Mouse (Mus musculus) liver, embryonic 15.5 days (tissue): ENCODE measurements around the gene Cux2. TPM values are rescaled to one million over a fixed set of nuclear protein-coding genes. Genes with fewer than 3 reads are reported as not detected.
A peak's percentile ranks its signal among the peaks of the same experiment; 100 is the strongest.

Experiments
- ATAC-seq: fragments of 200-750 bp; cut with Nextera tagmentation; 2 replicates; pipeline ENCODE4 v1.8.0; 2017; ENCODE audit warnings: moderate number of reproducible peaks, mild to moderate bottlenecking, moderate library complexity; ENCODE audit not compliant: insufficient read depth
- H3K27ac ChIP-seq: fragments of 300-500 bp; sonication (generic); replicated peaks from 2 replicates; pipeline ENCODE4 v1.5.1; 2015; ENCODE audit warnings: mild to moderate bottlenecking, inconsistent platforms
- H3K27me3 ChIP-seq: fragments of 300-500 bp; sonication (generic); 2 replicates; pipeline ENCODE4 v1.6.1; 2015; ENCODE audit warnings: mild to moderate bottlenecking, inconsistent platforms
- H3K36me3 ChIP-seq: fragments of 300-500 bp; sonication (generic); replicated peaks from 2 replicates; pipeline ENCODE4 v1.6.1; 2015; ENCODE audit warnings: moderate library complexity, mild to moderate bottlenecking, inconsistent platforms
- H3K4me1 ChIP-seq: fragments of 300-500 bp; sonication (generic); replicated peaks from 2 replicates; pipeline ENCODE4 v1.6.1; 2015; ENCODE audit warnings: inconsistent platforms
- H3K4me2 ChIP-seq: fragments of 300-500 bp; sonication (generic); 2 replicates; pipeline ENCODE4 v1.6.1; 2015; ENCODE audit warnings: moderate library complexity, mild to moderate bottlenecking, inconsistent platforms
- H3K4me3 ChIP-seq: fragments of 300-500 bp; sonication (generic); replicated peaks from 2 replicates; pipeline ENCODE4 v1.5.1; 2015; ENCODE audit warnings: mild to moderate bottlenecking, inconsistent platforms
- H3K9ac ChIP-seq: fragments of 300-500 bp; sonication (generic); 2 replicates; pipeline ENCODE4 v1.6.1; 2015; ENCODE audit warnings: moderate library complexity, mild to moderate bottlenecking, inconsistent platforms
- H3K9me3 ChIP-seq: fragments of 300-500 bp; sonication (generic); replicated peaks from 2 replicates; pipeline ENCODE4 v1.6.1; 2016; ENCODE audit warnings: inconsistent platforms
- WGBS: fragments of 180-500 bp; shearing (Covaris S2); methylation state at CpG from one replicate; pipeline ENCODE4 v1.1.7; 2015; ENCODE audit warnings: mixed read lengths; ENCODE audit not compliant: insufficient replicate concordance; 5-methylcytosine and 5-hydroxymethylcytosine counted together
- polyA plus RNA-seq: library from polyadenylated mRNA; unstranded; fragments of >200 nt; fragmentation: Nextera tagmentation; extraction: Ambion mirVana; gene quantifications from 2 replicates; pipeline ENCODE4 v1.2.1, GENCODE M21; 2015

The Cux2 gene
- polyA plus RNA-seq, 1 experiment from 2014 or later: 1.8 TPM

GRCm38 (mm10) chr5:122059060-122060017 lies 9.4 kb upstream of the Cux2 start:
- no peak for ATAC-seq
- Histone ChIP-seq H3K4me3 (peak overlapping the region; percentile 26), H3K9ac (no peak overlapping the region), H3K27ac (no peak overlapping the region), H3K4me1 (peaks cover 9% of the 10 kb centered on the region), H3K36me3 (no peaks in the 10 kb centered on the region), H3K4me2 (peak overlapping the region; percentile 54), H3K27me3 (0 out of 2 replicates have a peak, but pooled peaks cover 2% of the 10 kb centered on the region), H3K9me3 (no peaks in the 10 kb centered on the region)
- 23% methylated on average over 39 of the region's 39 CpGs for WGBS

- Histone ChIP-seq H3K36me3 (no peaks in the 10 kb centered on the region), H3K4me2 (no peak overlapping the region), H3K27ac (no peak overlapping the region), H3K9me3 (no peaks in the 10 kb centered on the region), H3K4me1 (peaks cover 9% of the 10 kb centered on the region), H3K4me3 (no peak overlapping the region), H3K9ac (no peak overlapping the region), H3K27me3 (peaks cover 17% of the 10 kb centered on the region)
- 62% methylated on average over 6 of the region's 6 CpGs for WGBS
- ATAC-seq: no peak
These were observed 7.7 kb upstream of the Cux2 start for GRCm38 (mm10) chr5:122057622-122058021.

GRCm38 (mm10) chr5:122056557-122056956 lies 6.7 kb upstream of the Cux2 start:
- peaks cover 27% of the 10 kb centered on the region for H3K27me3 ChIP-seq
- 61% methylated on average over 8 of the region's 8 CpGs for WGBS
- H3K36me3 ChIP-seq: no peaks in the 10 kb centered on the region
- no peak overlapping the region for H3K9ac ChIP-seq
- no peak for ATAC-seq
- peaks cover 9% of the 10 kb centered on the region for H3K4me1 ChIP-seq
- no peak overlapping the region for H3K4me2 ChIP-seq
- no peak overlapping the region for H3K4me3 ChIP-seq
- no peaks in the 10 kb centered on the region for H3K9me3 ChIP-seq
- H3K27ac ChIP-seq: no peak overlapping the region

- H3K9ac ChIP-seq: no peak overlapping the region; the same call in 1 of the 2 replicates
- WGBS: 36% methylated on average over 13 of the region's 13 CpGs
- no peaks in the 10 kb centered on the region for H3K9me3 ChIP-seq
- H3K4me2 ChIP-seq: peak overlapping the region; percentile 43; the same call in 1 of the 2 replicates
- peaks cover 19% of the 10 kb centered on the region for H3K4me1 ChIP-seq
- no peak overlapping the region for H3K4me3 ChIP-seq
- ATAC-seq: no peak
- H3K27ac ChIP-seq: no peak overlapping the region
- peaks cover 50% of the 10 kb centered on the region for H3K27me3 ChIP-seq
- H3K36me3 ChIP-seq: no peaks in the 10 kb centered on the region
These were observed 4.4 kb upstream of the Cux2 start for GRCm38 (mm10) chr5:122054130-122054843.

GRCm38 (mm10) chr5:122053587-122053986 lies 3.7 kb upstream of the Cux2 start:
- H3K4me3 ChIP-seq: no peak overlapping the region
- peaks cover 57% of the 10 kb centered on the region for H3K27me3 ChIP-seq
- peaks cover 21% of the 10 kb centered on the region for H3K4me1 ChIP-seq
- H3K9ac ChIP-seq: no peak overlapping the region
- no peaks in the 10 kb centered on the region for H3K9me3 ChIP-seq
- no peaks in the 10 kb centered on the region for H3K36me3 ChIP-seq
- H3K4me2 ChIP-seq: no peak overlapping the region
- WGBS: 29% methylated on average over 15 of the region's 15 CpGs
- ATAC-seq: no peak
- H3K27ac ChIP-seq: no peak overlapping the region

- no peaks in the 10 kb centered on the region for H3K36me3 ChIP-seq
- H3K4me2 ChIP-seq: peak overlapping the region; percentile 73
- H3K9me3 ChIP-seq: no peaks in the 10 kb centered on the region
- peaks cover 21% of the 10 kb centered on the region for H3K4me1 ChIP-seq
- no peak overlapping the region for H3K9ac ChIP-seq
- WGBS: 7% methylated on average over 8 of the region's 8 CpGs
- peaks cover 85% of the 10 kb centered on the region for H3K27me3 ChIP-seq
- ATAC-seq: no peak
- H3K4me3 ChIP-seq: peak overlapping the region; percentile 63
- no peak overlapping the region for H3K27ac ChIP-seq
These were observed 867 bp upstream of the Cux2 start for GRCm38 (mm10) chr5:122050832-122051105.

- 1% methylated on average over 43 of the region's 43 CpGs for WGBS
- peaks cover 21% of the 10 kb centered on the region for H3K4me1 ChIP-seq
- peak overlapping the region; percentile 63 for H3K4me3 ChIP-seq
- no peak overlapping the region; the same call in 1 of the 2 replicates for H3K9ac ChIP-seq
- peaks cover 97% of the 10 kb centered on the region for H3K27me3 ChIP-seq
- no peaks in the 10 kb centered on the region for H3K36me3 ChIP-seq
- no peak overlapping the region for H3K27ac ChIP-seq
- H3K4me2 ChIP-seq: peak overlapping the region; percentile 73
- no peak for ATAC-seq
- H3K9me3 ChIP-seq: no peaks in the 10 kb centered on the region
These were observed 262 bp downstream of the Cux2 start for GRCm38 (mm10) chr5:122049664-122050016.

- no peak overlapping the region for H3K9ac ChIP-seq
- peaks cover 21% of the 10 kb centered on the region for H3K4me1 ChIP-seq
- no peak overlapping the region for H3K27ac ChIP-seq
- peaks cover 92% of the 10 kb centered on the region for H3K27me3 ChIP-seq
- WGBS: 2% methylated on average over 52 of the region's 52 CpGs
- ATAC-seq: no peak
- H3K9me3 ChIP-seq: no peaks in the 10 kb centered on the region
- H3K4me3 ChIP-seq: peak overlapping the region; percentile 63
- H3K36me3 ChIP-seq: no peaks in the 10 kb centered on the region
- peak overlapping the region; percentile 73 for H3K4me2 ChIP-seq
These were observed 927 bp downstream of the Cux2 start for GRCm38 (mm10) chr5:122048686-122049663.

- Histone ChIP-seq H3K27ac (no peak overlapping the region), H3K4me2 (no peak overlapping the region), H3K4me3 (no peak overlapping the region), H3K4me1 (peaks cover 21% of the 10 kb centered on the region), H3K27me3 (peaks cover 86% of the 10 kb centered on the region), H3K9ac (no peak overlapping the region), H3K36me3 (no peaks in the 10 kb centered on the region), H3K9me3 (no peaks in the 10 kb centered on the region)
- WGBS: 6% methylated on average over 20 of the region's 20 CpGs
- ATAC-seq: no peak
These were observed 1.6 kb downstream of the Cux2 start for GRCm38 (mm10) chr5:122048252-122048651.

- WGBS: 43% methylated on average over 5 of the region's 5 CpGs
- Histone ChIP-seq H3K4me3 (no peak overlapping the region), H3K36me3 (no peaks in the 10 kb centered on the region), H3K27me3 (peaks cover 83% of the 10 kb centered on the region), H3K4me2 (no peak overlapping the region), H3K9me3 (no peaks in the 10 kb centered on the region), H3K27ac (no peak overlapping the region), H3K9ac (no peak overlapping the region), H3K4me1 (peaks cover 21% of the 10 kb centered on the region)
- ATAC-seq: no peak
These were observed 2.1 kb downstream of the Cux2 start for GRCm38 (mm10) chr5:122047791-122048190.
